Mouse (Mus musculus): ENCODE measurements around the gene Trim38. TPM values are rescaled to one million over a fixed set of nuclear protein-coding genes. Genes with fewer than 3 reads are reported as not detected.
"Not testable (repeated sequence)": the region's sequence is repeated elsewhere in the genome, so short reads cannot be mapped to it uniquely, and the experiment has no call there.

Gene Trim38
- polyA plus RNA-seq, 1 experiment from 2014 or later, result not detected

GRCm38 (mm10) chr13:23740256-23740840 lies 29.4 kb upstream of the Trim38 start:
- WGBS, result 34% methylated on average over 13 of the region's 13 CpGs
- Histone ChIP-seq H3K27ac (peak overlapping the region; percentile 93), H3K4me3 (peak overlapping the region; percentile 65), H3K27me3 (ENCODE audit: insufficient read depth, poor library complexity, severe bottlenecking) (no peaks in the 10 kb centered on the region), H3K36me3 (no peaks in the 10 kb centered on the region), H3K4me1 (peaks cover 9% of the 10 kb centered on the region; the same call in 1 of the 2 replicates), H3K9me3 (no peaks in the 10 kb centered on the region)
- DNase-seq (ENCODE audit: low spot score), result no peak

- peak overlapping the region; percentile 93 for H3K27ac ChIP-seq
- peak overlapping the region; percentile 65; the same call in 1 of the 2 replicates for H3K4me3 ChIP-seq
- no peaks in the 10 kb centered on the region for H3K27me3 ChIP-seq (ENCODE audit: insufficient read depth, poor library complexity, severe bottlenecking)
- peaks cover 9% of the 10 kb centered on the region; the same call in 1 of the 2 replicates for H3K4me1 ChIP-seq
- H3K36me3 ChIP-seq, result no peaks in the 10 kb centered on the region
- no peaks in the 10 kb centered on the region for H3K9me3 ChIP-seq
- DNase-seq (ENCODE audit: low spot score), result no peak
- WGBS, result 59% methylated on average over 5 of the region's 5 CpGs
These were observed 28.8 kb upstream of the Trim38 start for GRCm38 (mm10) chr13:23740910-23741309.

GRCm38 (mm10) chr13:23742007-23742406 lies 27.7 kb upstream of the Trim38 start:
- Histone ChIP-seq H3K9me3 (no peaks in the 10 kb centered on the region), H3K4me3 (no peak overlapping the region), H3K36me3 (no peaks in the 10 kb centered on the region), H3K27ac (peak overlapping the region; percentile 63; the same call in 1 of the 2 replicates), H3K4me1 (peaks cover 9% of the 10 kb centered on the region; the same call in 1 of the 2 replicates), H3K27me3 (ENCODE audit: insufficient read depth, poor library complexity, severe bottlenecking) (no peaks in the 10 kb centered on the region)
- DNase-seq (ENCODE audit: low spot score), result no peak

GRCm38 (mm10) chr13:23743215-23743614 lies 26.5 kb upstream of the Trim38 start:
- Histone ChIP-seq H3K4me3 (no peak overlapping the region), H3K4me1 (peaks cover 16% of the 10 kb centered on the region), H3K27me3 (ENCODE audit: insufficient read depth, poor library complexity, severe bottlenecking) (no peaks in the 10 kb centered on the region), H3K27ac (no peak overlapping the region), H3K36me3 (no peaks in the 10 kb centered on the region), H3K9me3 (no peaks in the 10 kb centered on the region)
- no peak for DNase-seq (ENCODE audit: low spot score)
- WGBS, result 84% methylated on average over 5 of the region's 5 CpGs

GRCm38 (mm10) chr13:23743963-23744362 lies 25.8 kb upstream of the Trim38 start:
- H3K27me3 ChIP-seq (ENCODE audit: insufficient read depth, poor library complexity, severe bottlenecking), result no peaks in the 10 kb centered on the region
- peak overlapping the region; percentile 98; the same call in 1 of the 2 replicates for H3K27ac ChIP-seq
- 44% methylated on average over 4 of the region's 4 CpGs for WGBS
- peaks cover 20% of the 10 kb centered on the region for H3K4me1 ChIP-seq
- H3K36me3 ChIP-seq, result no peaks in the 10 kb centered on the region
- DNase-seq (ENCODE audit: low spot score), result no peak
- H3K4me3 ChIP-seq, result peak overlapping the region; percentile 60
- no peaks in the 10 kb centered on the region for H3K9me3 ChIP-seq

- WGBS, result 3% methylated on average over 15 of the region's 36 CpGs
- Histone ChIP-seq H3K36me3 (no peaks in the 10 kb centered on the region), H3K4me3 (peak overlapping the region; percentile 60), H3K4me1 (peaks cover 20% of the 10 kb centered on the region), H3K27ac (peak overlapping the region; percentile 98), H3K9me3 (no peaks in the 10 kb centered on the region), H3K27me3 (ENCODE audit: insufficient read depth, poor library complexity, severe bottlenecking) (no peaks in the 10 kb centered on the region)
- DNase-seq (ENCODE audit: low spot score), result no peak
These were observed 25.0 kb upstream of the Trim38 start for GRCm38 (mm10) chr13:23744421-23745380.

- H3K27me3 ChIP-seq (ENCODE audit: insufficient read depth, poor library complexity, severe bottlenecking), result no peaks in the 10 kb centered on the region
These were observed 24.1 kb upstream of the Trim38 start, which contains the start of gene Hist1h3c for GRCm38 (mm10) chr13:23745381-23746161. TSS of gene Hist1h3c (minus strand) at chr13:23745602.

GRCm38 (mm10) chr13:23746201-23747080 lies 23.3 kb upstream of the Trim38 start, which contains the start of gene Hist1h2bb:
TSS of gene Hist1h2bb (plus strand) at chr13:23746734.
- DNase-seq (ENCODE audit: low spot score), result peak; percentile 92
- not testable (repeated sequence) for H3K27me3 ChIP-seq (ENCODE audit: insufficient read depth, poor library complexity, severe bottlenecking); H3K36me3 ChIP-seq; H3K9me3 ChIP-seq
- WGBS, result under 1% methylated on average over 45 of the region's 58 CpGs
- Histone ChIP-seq H3K27ac (peak within 1 kb of the TSS; percentile 98), H3K4me1 (peaks cover 20% of the 10 kb centered on the region), H3K4me3 (peak within 1 kb of the TSS; percentile 60)

More at GRCm38 (mm10) chr13:23745381-23746161, 24.1 kb upstream of the Trim38 start, which contains the start of gene Hist1h3c:
- 2% methylated on average over 28 of the region's 28 CpGs for WGBS
- Histone ChIP-seq H3K36me3 (no peaks in the 10 kb centered on the region), H3K4me3 (peak within 1 kb of the TSS; percentile 60), H3K9me3 (no peaks in the 10 kb centered on the region), H3K27ac (peak within 1 kb of the TSS; percentile 98), H3K4me1 (peaks cover 20% of the 10 kb centered on the region)
- DNase-seq (ENCODE audit: low spot score), result peak; percentile 93

- H3K9me3 ChIP-seq, result no peaks in the 10 kb centered on the region
- no peaks in the 10 kb centered on the region for H3K36me3 ChIP-seq
- no peak for DNase-seq (ENCODE audit: low spot score)
- H3K27me3 ChIP-seq (ENCODE audit: insufficient read depth, poor library complexity, severe bottlenecking), result no peaks in the 10 kb centered on the region
- 6% methylated on average over 13 of the region's 13 CpGs for WGBS
- peak overlapping the region; percentile 60 for H3K4me3 ChIP-seq
- H3K27ac ChIP-seq, result peak overlapping the region; percentile 98
- peaks cover 14% of the 10 kb centered on the region for H3K4me1 ChIP-seq
These were observed 22.4 kb upstream of the Trim38 start for GRCm38 (mm10) chr13:23747081-23747891.

GRCm38 (mm10) chr13:23747892-23748288 lies 21.8 kb upstream of the Trim38 start:
- Histone ChIP-seq H3K4me3 (peak overlapping the region; percentile 18; the same call in 1 of the 2 replicates), H3K27ac (peak overlapping the region; percentile 98), H3K27me3 (ENCODE audit: insufficient read depth, poor library complexity, severe bottlenecking) (no peaks in the 10 kb centered on the region), H3K4me1 (peaks cover 17% of the 10 kb centered on the region), H3K36me3 (no peaks in the 10 kb centered on the region), H3K9me3 (no peaks in the 10 kb centered on the region)
- WGBS, result 14% methylated on average over 4 of the region's 4 CpGs
- DNase-seq (ENCODE audit: low spot score), result no peak

- Histone ChIP-seq H3K9me3 (no peaks in the 10 kb centered on the region), H3K4me1 (peaks cover 16% of the 10 kb centered on the region), H3K36me3 (no peaks in the 10 kb centered on the region), H3K27ac (peak overlapping the region; percentile 98), H3K4me3 (no peak overlapping the region), H3K27me3 (ENCODE audit: insufficient read depth, poor library complexity, severe bottlenecking) (no peaks in the 10 kb centered on the region)
- 84% methylated on average over 5 of the region's 5 CpGs for WGBS
- DNase-seq (ENCODE audit: low spot score), result no peak
These were observed 20.1 kb upstream of the Trim38 start for GRCm38 (mm10) chr13:23749563-23750121.

Measured in heart, embryonic 10.5 days (tissue).